Mouse (Mus musculus): Measurements from ENCODE around the gene Mycn. TPM values are rescaled to one million over a fixed set of nuclear protein-coding genes. Genes with fewer than 3 reads are reported as not detected.

The Mycn gene
- polyA plus RNA-seq (2015; fragmentation: Nextera tagmentation; extraction: Ambion mirVana), result 35.5 and 43.4 TPM in 2 replicates

- Histone ChIP-seq H3K4me2 (peak within 1 kb of the TSS; percentile 96), H3K36me3 (peaks cover 7% of the 10 kb centered on the region), H3K27me3 (peaks cover 9% of the 10 kb centered on the region), H3K27ac (peak within 1 kb of the TSS; percentile 91), H3K4me1 (peaks cover 28% of the 10 kb centered on the region), H3K4me3 (peak within 1 kb of the TSS; percentile 74), H3K9me3 (no peaks in the 10 kb centered on the region), H3K9ac (peak within 1 kb of the TSS; percentile 85)
- WGBS, result 2% methylated on average over 37 of the region's 38 CpGs
- ATAC-seq (ENCODE audit: insufficient number of reproducible peaks, insufficient read depth, low FRiP score, low TSS enrichment, low read depth), result peak; percentile 48
These were observed at the start of gene Mycn for GRCm38 (mm10) chr12:12941661-12942363. Gene Mycn, minus strand, starts transcription at chr12:12941914.

- no peaks in the 10 kb centered on the region for H3K36me3 ChIP-seq
- H3K9ac ChIP-seq, result no peak overlapping the region
- no peak for ATAC-seq (ENCODE audit: insufficient number of reproducible peaks, insufficient read depth, low FRiP score, low TSS enrichment, low read depth)
- no peak overlapping the region for H3K4me3 ChIP-seq
- H3K27ac ChIP-seq, result no peak overlapping the region
- 63% methylated on average over 8 of the region's 8 CpGs for WGBS
- H3K9me3 ChIP-seq, result no peaks in the 10 kb centered on the region
- no peaks in the 10 kb centered on the region for H3K4me1 ChIP-seq
- no peaks in the 10 kb centered on the region for H3K27me3 ChIP-seq
- no peak overlapping the region for H3K4me2 ChIP-seq
These were observed 45.7 kb upstream of the Mycn start for GRCm38 (mm10) chr12:12987376-12987775.

GRCm38 (mm10) chr12:12986612-12987206, 45.0 kb upstream of the Mycn start:
- Histone ChIP-seq H3K27me3 (no peaks in the 10 kb centered on the region), H3K27ac (no peak overlapping the region), H3K4me1 (no peaks in the 10 kb centered on the region), H3K9ac (no peak overlapping the region), H3K36me3 (no peaks in the 10 kb centered on the region), H3K9me3 (no peaks in the 10 kb centered on the region), H3K4me3 (no peak overlapping the region), H3K4me2 (no peak overlapping the region)
- ATAC-seq (ENCODE audit: insufficient number of reproducible peaks, insufficient read depth, low FRiP score, low TSS enrichment, low read depth), result no peak
- WGBS, result 80% methylated on average over 20 of the region's 20 CpGs

- 73% methylated on average over 1 of the region's 1 CpGs for WGBS
- ATAC-seq (ENCODE audit: insufficient number of reproducible peaks, insufficient read depth, low FRiP score, low TSS enrichment, low read depth), result no peak
- no peak overlapping the region for H3K9ac ChIP-seq
- no peaks in the 10 kb centered on the region for H3K36me3 ChIP-seq
- H3K9me3 ChIP-seq, result no peaks in the 10 kb centered on the region
- no peak overlapping the region for H3K4me2 ChIP-seq
- no peak overlapping the region for H3K27ac ChIP-seq
- H3K4me1 ChIP-seq, result no peaks in the 10 kb centered on the region
- no peaks in the 10 kb centered on the region for H3K27me3 ChIP-seq
- H3K4me3 ChIP-seq, result no peak overlapping the region
These were observed 41.3 kb upstream of the Mycn start for GRCm38 (mm10) chr12:12983032-12983431.

GRCm38 (mm10) chr12:12975397-12975796, 33.7 kb upstream of the Mycn start:
- WGBS, result 90% methylated on average over 1 of the region's 1 CpGs
- ATAC-seq (ENCODE audit: insufficient number of reproducible peaks, insufficient read depth, low FRiP score, low TSS enrichment, low read depth), result no peak
- Histone ChIP-seq H3K4me3 (no peak overlapping the region), H3K4me2 (no peak overlapping the region), H3K9me3 (no peaks in the 10 kb centered on the region), H3K4me1 (peaks cover 15% of the 10 kb centered on the region), H3K27ac (no peak overlapping the region), H3K9ac (no peak overlapping the region), H3K36me3 (no peaks in the 10 kb centered on the region), H3K27me3 (no peaks in the 10 kb centered on the region)

GRCm38 (mm10) chr12:12972756-12973435, 31.2 kb upstream of the Mycn start:
- Histone ChIP-seq H3K4me3 (no peak overlapping the region), H3K9ac (no peak overlapping the region), H3K36me3 (no peaks in the 10 kb centered on the region), H3K9me3 (no peaks in the 10 kb centered on the region), H3K4me2 (no peak overlapping the region), H3K27me3 (no peaks in the 10 kb centered on the region), H3K4me1 (peaks cover 15% of the 10 kb centered on the region), H3K27ac (peak overlapping the region; percentile 39; the same call in 1 of the 2 replicates)
- WGBS, result 14% methylated on average over 8 of the region's 8 CpGs
- ATAC-seq (ENCODE audit: insufficient number of reproducible peaks, insufficient read depth, low FRiP score, low TSS enrichment, low read depth), result no peak

GRCm38 (mm10) chr12:12967946-12968345, 26.2 kb upstream of the Mycn start:
- Histone ChIP-seq H3K4me1 (peaks cover 9% of the 10 kb centered on the region), H3K36me3 (no peaks in the 10 kb centered on the region), H3K9me3 (no peaks in the 10 kb centered on the region), H3K9ac (no peak overlapping the region), H3K27me3 (no peaks in the 10 kb centered on the region), H3K4me3 (no peak overlapping the region), H3K4me2 (no peak overlapping the region), H3K27ac (no peak overlapping the region)
- ATAC-seq (ENCODE audit: insufficient number of reproducible peaks, insufficient read depth, low FRiP score, low TSS enrichment, low read depth), result no peak
- WGBS, result 70% methylated on average over 2 of the region's 2 CpGs

- H3K27ac ChIP-seq, result no peak overlapping the region
- H3K4me2 ChIP-seq, result no peak overlapping the region
- no peaks in the 10 kb centered on the region for H3K36me3 ChIP-seq
- no peak overlapping the region for H3K9ac ChIP-seq
- H3K4me3 ChIP-seq, result no peak overlapping the region
- H3K27me3 ChIP-seq, result no peaks in the 10 kb centered on the region
- H3K4me1 ChIP-seq, result no peaks in the 10 kb centered on the region
- no peaks in the 10 kb centered on the region for H3K9me3 ChIP-seq
- ATAC-seq (ENCODE audit: insufficient number of reproducible peaks, insufficient read depth, low FRiP score, low TSS enrichment, low read depth), result no peak
- 88% methylated on average over 3 of the region's 3 CpGs for WGBS
These were observed 23.1 kb upstream of the Mycn start for GRCm38 (mm10) chr12:12964856-12965255.

- no peak for ATAC-seq (ENCODE audit: insufficient number of reproducible peaks, insufficient read depth, low FRiP score, low TSS enrichment, low read depth)
- Histone ChIP-seq H3K36me3 (no peaks in the 10 kb centered on the region), H3K9me3 (no peaks in the 10 kb centered on the region), H3K4me3 (no peak overlapping the region), H3K4me2 (no peak overlapping the region), H3K27ac (no peak overlapping the region), H3K9ac (no peak overlapping the region), H3K27me3 (peaks cover 9% of the 10 kb centered on the region), H3K4me1 (peaks cover 5% of the 10 kb centered on the region; the same call in 1 of the 2 replicates)
- WGBS, result 74% methylated on average over 4 of the region's 4 CpGs
These were observed 5.9 kb upstream of the Mycn start for GRCm38 (mm10) chr12:12947606-12948005.

GRCm38 (mm10) chr12:12943288-12943687, 1.6 kb upstream of the Mycn start:
- Histone ChIP-seq H3K4me1 (peaks cover 15% of the 10 kb centered on the region), H3K9me3 (no peaks in the 10 kb centered on the region), H3K27me3 (peaks cover 9% of the 10 kb centered on the region), H3K9ac (no peak overlapping the region), H3K4me3 (0 out of 2 replicates have a peak overlapping the region, but pooled peaks have one; percentile 74), H3K36me3 (no peaks in the 10 kb centered on the region), H3K27ac (no peak overlapping the region), H3K4me2 (peak overlapping the region; percentile 96; the same call in 1 of the 2 replicates)
- 17% methylated on average over 6 of the region's 6 CpGs for WGBS
- no peak for ATAC-seq (ENCODE audit: insufficient number of reproducible peaks, insufficient read depth, low FRiP score, low TSS enrichment, low read depth)

- Histone ChIP-seq H3K27me3 (peaks cover 9% of the 10 kb centered on the region), H3K9ac (peak overlapping the region; percentile 85), H3K27ac (peak overlapping the region; percentile 91), H3K4me1 (peaks cover 22% of the 10 kb centered on the region), H3K9me3 (no peaks in the 10 kb centered on the region), H3K4me2 (peak overlapping the region; percentile 96), H3K4me3 (peak overlapping the region; percentile 74), H3K36me3 (peaks cover under 1% of the 10 kb centered on the region; the same call in 1 of the 2 replicates)
- ATAC-seq (ENCODE audit: insufficient number of reproducible peaks, insufficient read depth, low FRiP score, low TSS enrichment, low read depth), result peak; percentile 54
- WGBS, result under 1% methylated on average over 47 of the region's 47 CpGs
These were observed 793 bp upstream of the Mycn start for GRCm38 (mm10) chr12:12942364-12943050.

Measured in embryonic facial prominence, embryonic 13.5 days (tissue).